Mouse (Mus musculus): ENCODE measurements around the gene Baz2a. TPM values are rescaled to one million over a fixed set of nuclear protein-coding genes. Genes with fewer than 3 reads are reported as not detected.
"Not testable (repeated sequence)": the region's sequence is repeated elsewhere in the genome, so short reads cannot be mapped to it uniquely, and the experiment has no call there.

Gene Baz2a
- polyA plus RNA-seq, 1 experiment from 2014 or later = 37.6 TPM

- H3K9ac ChIP-seq (ENCODE audit: low read depth, low read length); ATAC-seq (ENCODE audit: low FRiP score); H3K27me3 ChIP-seq (ENCODE audit: control insufficient read depth, insufficient read depth, low read length); H3K9me3 ChIP-seq (ENCODE audit: control insufficient read depth, low read length); H3K4me3 ChIP-seq (ENCODE audit: low read depth, low read length); H3K4me2 ChIP-seq (replicated peaks; ENCODE audit: low read depth, low read length); H3K4me1 ChIP-seq (replicated peaks; ENCODE audit: control insufficient read depth, insufficient read depth, low read length); H3K27ac ChIP-seq (ENCODE audit: low read depth, low read length); DNase-seq (ENCODE audit: low spot score): not testable (repeated sequence)
- 100% methylated on average over 1 of the region's 2 CpGs for WGBS
- peaks cover 14% of the 10 kb centered on the region for H3K36me3 ChIP-seq (ENCODE audit: control insufficient read depth, insufficient read depth, low read length)
These were observed 39.2 kb upstream of the Baz2a start for GRCm38 (mm10) chr10:128052136-128052535.

DNA sequence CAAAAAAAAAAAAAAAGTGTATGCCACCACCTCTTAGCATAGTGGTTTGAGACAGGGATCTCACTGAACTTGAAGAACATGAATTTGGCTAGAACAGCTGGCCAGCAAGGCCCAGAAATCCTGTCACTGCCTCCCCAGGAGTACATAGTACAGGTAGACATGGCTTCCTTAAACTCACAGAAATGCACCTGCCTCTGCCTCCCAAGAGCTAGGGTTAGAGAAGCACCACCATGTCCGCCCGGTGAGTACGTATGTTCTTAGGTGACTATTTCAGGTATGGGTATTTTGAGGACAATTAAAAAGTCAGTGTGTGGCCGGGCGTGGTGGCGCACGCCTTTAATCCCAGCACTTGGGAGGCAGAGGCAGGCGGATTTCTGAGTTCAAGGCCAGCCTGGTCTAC lies 38.4 kb upstream of the Baz2a start:
- WGBS = 98% methylated on average over 8 of the region's 8 CpGs
- Histone ChIP-seq H3K27ac (ENCODE audit: low read depth, low read length) (no peak overlapping the region), H3K27me3 (ENCODE audit: control insufficient read depth, insufficient read depth, low read length) (no peaks in the 10 kb centered on the region), H3K4me2 (replicated peaks; ENCODE audit: low read depth, low read length) (no peak overlapping the region), H3K4me3 (ENCODE audit: low read depth, low read length) (no peak overlapping the region), H3K9ac (ENCODE audit: low read depth, low read length) (no peak overlapping the region), H3K4me1 (replicated peaks; ENCODE audit: control insufficient read depth, insufficient read depth, low read length) (no peaks in the 10 kb centered on the region), H3K9me3 (ENCODE audit: control insufficient read depth, low read length) (no peaks in the 10 kb centered on the region), H3K36me3 (ENCODE audit: control insufficient read depth, insufficient read depth, low read length) (peaks cover 14% of the 10 kb centered on the region)
- DNase-seq (ENCODE audit: low spot score) (no peak), ATAC-seq (ENCODE audit: low FRiP score) (no peak)

DNA sequence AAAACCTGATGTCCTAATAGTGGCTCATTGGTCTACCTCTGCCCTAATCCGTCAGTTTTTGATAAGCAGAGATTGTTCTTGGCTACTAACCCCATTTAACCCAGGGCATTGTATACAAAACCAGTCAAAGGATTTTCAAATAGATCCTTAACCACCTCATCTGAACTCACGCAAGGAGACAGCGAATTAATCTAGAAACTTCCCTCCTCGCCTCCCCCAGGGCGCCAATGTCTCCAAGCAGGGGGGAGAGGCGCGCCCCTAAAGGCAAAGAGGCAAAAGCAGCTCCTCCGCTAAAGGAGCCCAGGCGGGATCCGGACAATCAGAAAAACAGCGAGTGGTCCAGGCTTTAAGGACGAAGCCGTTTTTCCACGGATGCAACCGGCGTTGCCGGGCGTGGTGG lies 33.2 kb upstream of the Baz2a start:
- Histone ChIP-seq H3K9ac (ENCODE audit: low read depth, low read length) (peak overlapping the region; percentile 89), H3K4me3 (ENCODE audit: low read depth, low read length) (peak overlapping the region; percentile 88), H3K27me3 (ENCODE audit: control insufficient read depth, insufficient read depth, low read length) (no peaks in the 10 kb centered on the region), H3K36me3 (ENCODE audit: control insufficient read depth, insufficient read depth, low read length) (no peaks in the 10 kb centered on the region), H3K9me3 (ENCODE audit: control insufficient read depth, low read length) (no peaks in the 10 kb centered on the region), H3K27ac (ENCODE audit: low read depth, low read length) (peak overlapping the region; percentile 98), H3K4me2 (replicated peaks; ENCODE audit: low read depth, low read length) (peak overlapping the region; percentile 91), H3K4me1 (replicated peaks; ENCODE audit: control insufficient read depth, insufficient read depth, low read length) (peaks cover 3% of the 10 kb centered on the region; the same call in 1 of the 2 replicates)
- WGBS = under 1% methylated on average over 18 of the region's 18 CpGs
- DNase-seq (ENCODE audit: low spot score) (no peak), ATAC-seq (ENCODE audit: low FRiP score) (peak; percentile 1; the same call in 1 of the 2 replicates)

DNA sequence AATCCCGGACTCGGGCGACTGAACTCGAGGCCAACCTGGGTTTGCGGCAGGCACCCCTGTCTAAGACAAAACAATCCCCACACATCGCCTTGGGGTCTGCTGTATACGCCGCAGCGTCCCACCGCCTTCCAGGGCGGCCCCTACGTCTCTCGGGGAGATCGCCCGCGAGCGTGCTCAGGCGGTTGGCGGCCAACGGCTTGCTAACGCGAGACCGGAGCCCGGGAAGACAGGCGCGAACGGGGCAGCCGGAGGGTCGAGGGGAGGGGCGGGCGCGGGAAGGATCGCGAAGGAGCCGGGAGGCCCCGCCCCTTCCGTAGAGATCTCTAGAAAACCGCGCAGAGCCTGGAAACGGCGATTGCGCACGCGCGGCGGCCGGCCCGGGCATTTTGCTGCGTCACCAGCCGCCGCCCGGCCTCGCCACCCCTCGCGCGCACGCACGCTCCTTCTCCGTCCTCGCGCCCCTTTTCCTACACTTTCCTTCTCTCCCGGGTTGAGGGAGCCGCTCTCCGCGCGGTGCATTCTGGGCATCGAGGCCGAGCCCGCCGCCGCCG lies 32.7 kb upstream of the Baz2a start, which contains the start of gene Ptges3:
TSS of gene Ptges3 (plus strand) at position 354 of the 551 bp plus-strand sequence.
- no peaks in the 10 kb centered on the region for H3K27me3 ChIP-seq (ENCODE audit: control insufficient read depth, insufficient read depth, low read length)
- peak; percentile 93 for ATAC-seq (ENCODE audit: low FRiP score)
- 1% methylated on average over 61 of the region's 72 CpGs for WGBS

GRCm38 (mm10) chr10:128059207-128059981 lies 32.0 kb upstream of the Baz2a start:
- Histone ChIP-seq H3K9ac (ENCODE audit: low read depth, low read length) (peak overlapping the region; percentile 89), H3K36me3 (ENCODE audit: control insufficient read depth, insufficient read depth, low read length) (0 out of 2 replicates have a peak, but pooled peaks cover 3% of the 10 kb centered on the region), H3K4me1 (replicated peaks; ENCODE audit: control insufficient read depth, insufficient read depth, low read length) (peaks cover 3% of the 10 kb centered on the region; the same call in 1 of the 2 replicates), H3K4me3 (ENCODE audit: low read depth, low read length) (peak overlapping the region; percentile 88), H3K4me2 (replicated peaks; ENCODE audit: low read depth, low read length) (peak overlapping the region; percentile 91), H3K27me3 (ENCODE audit: control insufficient read depth, insufficient read depth, low read length) (no peaks in the 10 kb centered on the region), H3K27ac (ENCODE audit: low read depth, low read length) (peak overlapping the region; percentile 98), H3K9me3 (ENCODE audit: control insufficient read depth, low read length) (no peaks in the 10 kb centered on the region)
- peak; percentile 64 for DNase-seq (ENCODE audit: low spot score)
- WGBS = under 1% methylated on average over 47 of the region's 62 CpGs
- peak; percentile 68 for ATAC-seq (ENCODE audit: low FRiP score)

More for the DNA sequence above, 32.7 kb upstream of the Baz2a start, which contains the start of gene Ptges3:
- no peaks in the 10 kb centered on the region for H3K36me3 ChIP-seq (ENCODE audit: control insufficient read depth, insufficient read depth, low read length)
- H3K4me2 ChIP-seq (replicated peaks; ENCODE audit: low read depth, low read length) = peak within 1 kb of the TSS; percentile 91
- H3K4me1 ChIP-seq (replicated peaks; ENCODE audit: control insufficient read depth, insufficient read depth, low read length) = peaks cover 3% of the 10 kb centered on the region; the same call in 1 of the 2 replicates
- H3K9ac ChIP-seq (ENCODE audit: low read depth, low read length) = peak within 1 kb of the TSS; percentile 89
- peak within 1 kb of the TSS; percentile 88 for H3K4me3 ChIP-seq (ENCODE audit: low read depth, low read length)
- H3K27ac ChIP-seq (ENCODE audit: low read depth, low read length) = peak within 1 kb of the TSS; percentile 98
- peak; percentile 99 for DNase-seq (ENCODE audit: low spot score)
- no peaks in the 10 kb centered on the region for H3K9me3 ChIP-seq (ENCODE audit: control insufficient read depth, low read length)

DNA sequence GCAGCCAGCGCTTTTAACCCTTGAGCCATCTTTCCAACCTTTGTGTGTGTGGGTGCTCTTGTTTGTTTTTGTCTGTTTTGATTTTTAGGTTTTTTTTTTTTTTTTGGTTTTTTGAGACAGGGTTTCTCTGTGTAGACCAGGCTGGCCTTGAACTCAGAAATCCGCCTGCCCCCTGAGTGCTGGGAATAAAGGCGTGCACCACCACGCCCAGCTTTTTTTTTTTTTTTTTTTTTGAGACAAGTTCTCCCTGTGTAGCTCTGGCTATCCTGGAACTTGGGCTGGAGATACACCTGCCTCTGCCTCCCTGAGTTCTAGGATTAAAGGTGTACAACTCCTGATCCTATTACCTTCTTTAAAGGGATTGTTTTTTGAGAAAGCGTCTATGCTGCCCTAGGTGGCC lies 30.3 kb upstream of the Baz2a start:
- H3K36me3 ChIP-seq (ENCODE audit: control insufficient read depth, insufficient read depth, low read length) = 0 out of 2 replicates have a peak, but pooled peaks cover 3% of the 10 kb centered on the region
- no peaks in the 10 kb centered on the region for H3K27me3 ChIP-seq (ENCODE audit: control insufficient read depth, insufficient read depth, low read length)
- ATAC-seq (ENCODE audit: low FRiP score) = no peak
- no peaks in the 10 kb centered on the region for H3K9me3 ChIP-seq (ENCODE audit: control insufficient read depth, low read length)
- no peak for DNase-seq (ENCODE audit: low spot score)
- H3K27ac ChIP-seq (ENCODE audit: low read depth, low read length) = no peak overlapping the region
- peaks cover 3% of the 10 kb centered on the region; the same call in 1 of the 2 replicates for H3K4me1 ChIP-seq (replicated peaks; ENCODE audit: control insufficient read depth, insufficient read depth, low read length)
- peak overlapping the region; percentile 91 for H3K4me2 ChIP-seq (replicated peaks; ENCODE audit: low read depth, low read length)
- 91% methylated on average over 5 of the region's 5 CpGs for WGBS
- no peak overlapping the region; the same call in 1 of the 2 replicates for H3K9ac ChIP-seq (ENCODE audit: low read depth, low read length)
- peak overlapping the region; percentile 88 for H3K4me3 ChIP-seq (ENCODE audit: low read depth, low read length)

- no peak for ATAC-seq (ENCODE audit: low FRiP score)
- Histone ChIP-seq H3K9me3 (ENCODE audit: control insufficient read depth, low read length) (no peaks in the 10 kb centered on the region), H3K4me2 (replicated peaks; ENCODE audit: low read depth, low read length) (no peak overlapping the region), H3K4me3 (ENCODE audit: low read depth, low read length) (no peak overlapping the region), H3K4me1 (replicated peaks; ENCODE audit: control insufficient read depth, insufficient read depth, low read length) (peaks cover 3% of the 10 kb centered on the region; the same call in 1 of the 2 replicates), H3K27ac (ENCODE audit: low read depth, low read length) (no peak overlapping the region), H3K9ac (ENCODE audit: low read depth, low read length) (no peak overlapping the region), H3K27me3 (ENCODE audit: control insufficient read depth, insufficient read depth, low read length) (no peaks in the 10 kb centered on the region), H3K36me3 (ENCODE audit: control insufficient read depth, insufficient read depth, low read length) (0 out of 2 replicates have a peak, but pooled peaks cover 3% of the 10 kb centered on the region)
- no peak for DNase-seq (ENCODE audit: low spot score)
- WGBS = 98% methylated on average over 6 of the region's 6 CpGs
These were observed 29.0 kb upstream of the Baz2a start for GRCm38 (mm10) chr10:128062221-128062989.

DNA sequence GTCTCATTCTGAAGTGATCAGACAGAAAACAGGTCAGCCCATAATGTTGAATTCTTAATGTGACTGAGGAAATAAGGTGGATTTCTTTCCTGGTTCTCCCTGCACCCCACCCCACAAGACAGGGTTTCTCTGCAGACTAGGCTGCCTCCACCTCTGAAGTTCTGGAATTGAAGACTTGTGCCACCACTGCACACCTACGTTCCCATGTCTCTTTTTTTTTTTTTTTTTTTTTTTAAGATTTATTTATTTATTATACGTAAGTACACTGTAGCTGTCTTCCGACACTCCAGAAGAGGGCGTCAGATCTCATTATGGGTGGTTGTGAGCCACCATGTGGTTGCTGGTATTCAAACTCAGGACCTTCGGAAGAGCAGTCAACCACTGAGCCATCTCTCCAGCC lies 25.3 kb upstream of the Baz2a start:
- H3K4me1 ChIP-seq (replicated peaks; ENCODE audit: control insufficient read depth, insufficient read depth, low read length) = no peaks in the 10 kb centered on the region
- H3K27me3 ChIP-seq (ENCODE audit: control insufficient read depth, insufficient read depth, low read length) = no peaks in the 10 kb centered on the region
- no peak overlapping the region for H3K9ac ChIP-seq (ENCODE audit: low read depth, low read length)
- 88% methylated on average over 5 of the region's 5 CpGs for WGBS
- peaks cover 11% of the 10 kb centered on the region; the same call in 1 of the 2 replicates for H3K36me3 ChIP-seq (ENCODE audit: control insufficient read depth, insufficient read depth, low read length)
- DNase-seq (ENCODE audit: low spot score) (no peak), ATAC-seq (ENCODE audit: low FRiP score) (no peak)
- H3K4me3 ChIP-seq (ENCODE audit: low read depth, low read length) = no peak overlapping the region
- no peak overlapping the region for H3K27ac ChIP-seq (ENCODE audit: low read depth, low read length)
- H3K4me2 ChIP-seq (replicated peaks; ENCODE audit: low read depth, low read length) = no peak overlapping the region
- H3K9me3 ChIP-seq (ENCODE audit: control insufficient read depth, low read length) = no peaks in the 10 kb centered on the region
